Mouse (Mus musculus) CH12.LX (cell line): ENCODE data around the gene Serpinb1c.

Source experiments
- CTCF ChIP-seq, 2 experiments: IDR thresholded peaks in 1 of 2; conservative IDR thresholded peaks in 1 of 2; 2 replicates each; pipeline ENCODE4 v1.5.1; 2011 to 2012; ENCODE audit warnings: low read depth in 2 of 2, low read length in 2 of 2, improper control_type of control experiment in 1 of 2, inconsistent platforms in 1 of 2, mild to moderate bottlenecking in 1 of 2, moderate library complexity in 1 of 2
- HCFC1 ChIP-seq: IDR thresholded peaks from 2 replicates; pipeline ENCODE4 v1.6.1; 2012; ENCODE audit warnings: low read depth, mild to moderate bottlenecking, inconsistent platforms, low read length, improper control_type of control experiment
- JUND ChIP-seq: conservative IDR thresholded peaks from 2 replicates; pipeline ENCODE4 v1.6.1; 2011; ENCODE audit warnings: low read depth, low read length, improper control_type of control experiment
- MAFK ChIP-seq: IDR thresholded peaks from 2 replicates; pipeline ENCODE4 v1.6.1; 2011; ENCODE audit warnings: low read length, improper control_type of control experiment; ENCODE audit not compliant: insufficient replicate concordance
- MAX ChIP-seq: IDR thresholded peaks from 2 replicates; pipeline ENCODE4 v1.6.1; 2011; ENCODE audit warnings: low read length, improper control_type of control experiment
- MEF2A ChIP-seq: IDR thresholded peaks from 2 replicates; pipeline ENCODE4 v1.6.1; 2014; ENCODE audit warnings: low read depth, mild to moderate bottlenecking, inconsistent platforms, low read length, improper control_type of control experiment, borderline replicate concordance
- MYC ChIP-seq: IDR thresholded peaks from 2 replicates; pipeline ENCODE4 v1.6.1; 2011; ENCODE audit warnings: low read depth, mild to moderate bottlenecking, improper control_type of control experiment, low read length
- POLR2A ChIP-seq: IDR thresholded peaks from 2 replicates; pipeline ENCODE4 v1.6.1; 2011; ENCODE audit warnings: low read depth, mild to moderate bottlenecking, improper control_type of control experiment, low read length
- POLR2AphosphoS2 ChIP-seq: IDR thresholded peaks from 2 replicates; pipeline ENCODE4 v1.6.1; 2011; ENCODE audit warnings: low read depth, low read length, improper control_type of control experiment
- UBTF ChIP-seq: IDR thresholded peaks from 2 replicates; pipeline ENCODE4 v1.6.1; 2012; ENCODE audit warnings: low read depth, mild to moderate bottlenecking, inconsistent platforms, low read length, improper control_type of control experiment, moderate library complexity
- ZKSCAN1 ChIP-seq: IDR thresholded peaks from 2 replicates; pipeline ENCODE4 v1.6.1; 2012; ENCODE audit warnings: low read depth, inconsistent platforms, low read length, improper control_type of control experiment, borderline replicate concordance
- ZNF384 ChIP-seq: IDR thresholded peaks from 2 replicates; pipeline ENCODE4 v1.6.1; 2012; ENCODE audit warnings: low read depth, low read length, improper control_type of control experiment, inconsistent platforms

GRCm38 (mm10) chr13:32934706-32935381 lies 36.8 kb upstream of the Serpinb1c start:
- TF ChIP-seq CTCF (conservative IDR thresholded peaks at IDR 0.05 in 1 of 2, IDR thresholded peaks at IDR 0.05 in 1 of 2; ENCODE audit: low read depth in 2 of 2, low read length in 2 of 2) (no peak), ZKSCAN1 (no peak), MAFK (peak; percentile 43; the same call in 1 of the 2 replicates), POLR2AphosphoS2 (no peak), MAX (0 out of 2 replicates have a peak, but pooled peaks have one; percentile 12), HCFC1 (no peak), ZNF384 (no peak), JUND (peak; percentile 69), UBTF (no peak), POLR2A (no peak), MEF2A (peak; percentile 89), MYC (no peak)
